Mouse (Mus musculus): ENCODE results near the gene Pigo. TPM values are rescaled to one million over a fixed set of nuclear protein-coding genes. Genes with fewer than 3 reads are reported as not detected.
A peak's percentile ranks its signal among the peaks of the same experiment; 100 is the strongest.

Gene Pigo
- polyA plus RNA-seq (2014; fragmentation: Nextera tagmentation; extraction: Ambion mirVana) = 16.2 and 16.4 TPM in 2 replicates

- Histone ChIP-seq H3K27me3 (ENCODE audit: control insufficient read depth, insufficient read depth, low read length) (no peaks in the 10 kb centered on the region), H3K9ac (ENCODE audit: low read length) (peak within 1 kb of the TSS; percentile 61), H3K4me1 (ENCODE audit: control insufficient read depth, insufficient read depth, low read length) (peaks cover 11% of the 10 kb centered on the region), H3K4me3 (ENCODE audit: low read depth, low read length) (peak within 1 kb of the TSS; percentile 51), H3K36me3 (ENCODE audit: control insufficient read depth, insufficient read depth, low read length) (peaks cover 14% of the 10 kb centered on the region), H3K27ac (ENCODE audit: low read depth, low read length) (peak within 1 kb of the TSS; percentile 57), H3K9me3 (ENCODE audit: control insufficient read depth, low read length) (no peaks in the 10 kb centered on the region), H3K4me2 (peak within 1 kb of the TSS; percentile 67)
- peak; percentile 99 for DNase-seq (ENCODE audit: low spot score, missing footprints)
- WGBS = 11% methylated on average over 42 of the region's 42 CpGs
- ATAC-seq (ENCODE audit: low FRiP score) = peak; percentile 91
Observed at GRCm38 (mm10) chr4:43025084-43025960, at the start of gene Pigo. Gene Pigo (minus strand): TSS chr4:43025819.

- H3K27ac ChIP-seq (ENCODE audit: low read depth, low read length) = no peak overlapping the region
- H3K4me3 ChIP-seq (ENCODE audit: low read depth, low read length) = no peak overlapping the region
- no peak overlapping the region for H3K9ac ChIP-seq (ENCODE audit: low read length)
- no peaks in the 10 kb centered on the region for H3K36me3 ChIP-seq (ENCODE audit: control insufficient read depth, insufficient read depth, low read length)
- ATAC-seq (ENCODE audit: low FRiP score) (no peak), DNase-seq (ENCODE audit: low spot score, missing footprints) (no peak)
- H3K4me2 ChIP-seq = no peak overlapping the region
- H3K27me3 ChIP-seq (ENCODE audit: control insufficient read depth, insufficient read depth, low read length) = no peaks in the 10 kb centered on the region
- no peaks in the 10 kb centered on the region for H3K4me1 ChIP-seq (ENCODE audit: control insufficient read depth, insufficient read depth, low read length)
- no peaks in the 10 kb centered on the region for H3K9me3 ChIP-seq (ENCODE audit: control insufficient read depth, low read length)
Observed at GRCm38 (mm10) chr4:43074923-43075322, 49.3 kb upstream of the Pigo start.

GRCm38 (mm10) chr4:43065471-43065870 lies 39.9 kb upstream of the Pigo start:
- 94% methylated on average over 4 of the region's 4 CpGs for WGBS
- no peak overlapping the region for H3K4me3 ChIP-seq (ENCODE audit: low read depth, low read length)
- no peak overlapping the region for H3K9ac ChIP-seq (ENCODE audit: low read length)

GRCm38 (mm10) chr4:43060286-43060685 lies 34.7 kb upstream of the Pigo start:
- WGBS = 56% methylated on average over 3 of the region's 3 CpGs

More at GRCm38 (mm10) chr4:43065471-43065870, 39.9 kb upstream of the Pigo start:
- Histone ChIP-seq H3K27ac (ENCODE audit: low read depth, low read length) (no peak overlapping the region), H3K36me3 (ENCODE audit: control insufficient read depth, insufficient read depth, low read length) (no peaks in the 10 kb centered on the region), H3K9me3 (ENCODE audit: control insufficient read depth, low read length) (no peaks in the 10 kb centered on the region), H3K27me3 (ENCODE audit: control insufficient read depth, insufficient read depth, low read length) (no peaks in the 10 kb centered on the region), H3K4me2 (no peak overlapping the region), H3K4me1 (ENCODE audit: control insufficient read depth, insufficient read depth, low read length) (no peaks in the 10 kb centered on the region)
- no peak for ATAC-seq (ENCODE audit: low FRiP score)
- no peak for DNase-seq (ENCODE audit: low spot score, missing footprints)

GRCm38 (mm10) chr4:43059697-43060096 lies 34.1 kb upstream of the Pigo start:
- H3K4me2 ChIP-seq = peak overlapping the region; percentile 81
- ATAC-seq (ENCODE audit: low FRiP score) = no peak
- H3K36me3 ChIP-seq (ENCODE audit: control insufficient read depth, insufficient read depth, low read length) = no peaks in the 10 kb centered on the region
- H3K27ac ChIP-seq (ENCODE audit: low read depth, low read length) = no peak overlapping the region
- H3K9me3 ChIP-seq (ENCODE audit: control insufficient read depth, low read length) = no peaks in the 10 kb centered on the region; the same call in 1 of the 2 replicates
- no peaks in the 10 kb centered on the region; the same call in 1 of the 2 replicates for H3K27me3 ChIP-seq (ENCODE audit: control insufficient read depth, insufficient read depth, low read length)
- H3K4me1 ChIP-seq (ENCODE audit: control insufficient read depth, insufficient read depth, low read length) = no peaks in the 10 kb centered on the region
- peak; percentile 91 for DNase-seq (ENCODE audit: low spot score, missing footprints)
- peak overlapping the region; percentile 82 for H3K9ac ChIP-seq (ENCODE audit: low read length)
- 38% methylated on average over 3 of the region's 3 CpGs for WGBS
- H3K4me3 ChIP-seq (ENCODE audit: low read depth, low read length) = peak overlapping the region; percentile 70

More at GRCm38 (mm10) chr4:43060286-43060685, 34.7 kb upstream of the Pigo start:
- DNase-seq (ENCODE audit: low spot score, missing footprints) = no peak
- no peaks in the 10 kb centered on the region; the same call in 1 of the 2 replicates for H3K9me3 ChIP-seq (ENCODE audit: control insufficient read depth, low read length)
- ATAC-seq (ENCODE audit: low FRiP score) = no peak
- no peaks in the 10 kb centered on the region; the same call in 1 of the 2 replicates for H3K27me3 ChIP-seq (ENCODE audit: control insufficient read depth, insufficient read depth, low read length)
- no peak overlapping the region for H3K27ac ChIP-seq (ENCODE audit: low read depth, low read length)
- H3K4me2 ChIP-seq = no peak overlapping the region
- no peak overlapping the region for H3K4me3 ChIP-seq (ENCODE audit: low read depth, low read length)
- H3K4me1 ChIP-seq (ENCODE audit: control insufficient read depth, insufficient read depth, low read length) = no peaks in the 10 kb centered on the region
- no peak overlapping the region for H3K9ac ChIP-seq (ENCODE audit: low read length)
- H3K36me3 ChIP-seq (ENCODE audit: control insufficient read depth, insufficient read depth, low read length) = no peaks in the 10 kb centered on the region

GRCm38 (mm10) chr4:43058753-43059654 lies 33.4 kb upstream of the Pigo start, which contains the start of gene Unc13b:
Gene Unc13b (plus strand): TSS chr4:43058953.
- peak within 1 kb of the TSS; percentile 82 for H3K9ac ChIP-seq (ENCODE audit: low read length)
- peak; percentile 98 for ATAC-seq (ENCODE audit: low FRiP score)
- under 1% methylated on average over 90 of the region's 90 CpGs for WGBS

GRCm38 (mm10) chr4:43058392-43058752 lies 32.8 kb upstream of the Pigo start:
- WGBS = 19% methylated on average over 8 of the region's 8 CpGs
- H3K9me3 ChIP-seq (ENCODE audit: control insufficient read depth, low read length) = no peaks in the 10 kb centered on the region; the same call in 1 of the 2 replicates
- no peak overlapping the region for H3K27ac ChIP-seq (ENCODE audit: low read depth, low read length)
- no peaks in the 10 kb centered on the region; the same call in 1 of the 2 replicates for H3K27me3 ChIP-seq (ENCODE audit: control insufficient read depth, insufficient read depth, low read length)
- H3K36me3 ChIP-seq (ENCODE audit: control insufficient read depth, insufficient read depth, low read length) = no peaks in the 10 kb centered on the region
- peak overlapping the region; percentile 70 for H3K4me3 ChIP-seq (ENCODE audit: low read depth, low read length)
- ATAC-seq (ENCODE audit: low FRiP score) = peak; percentile 22; the same call in 1 of the 2 replicates
- no peaks in the 10 kb centered on the region for H3K4me1 ChIP-seq (ENCODE audit: control insufficient read depth, insufficient read depth, low read length)
- DNase-seq (ENCODE audit: low spot score, missing footprints) = no peak
- peak overlapping the region; percentile 81 for H3K4me2 ChIP-seq
- H3K9ac ChIP-seq (ENCODE audit: low read length) = peak overlapping the region; percentile 82

More at GRCm38 (mm10) chr4:43058753-43059654, 33.4 kb upstream of the Pigo start, which contains the start of gene Unc13b:
- Histone ChIP-seq H3K4me1 (ENCODE audit: control insufficient read depth, insufficient read depth, low read length) (no peaks in the 10 kb centered on the region), H3K27ac (ENCODE audit: low read depth, low read length) (peak within 1 kb of the TSS; percentile 54; the same call in 1 of the 2 replicates), H3K36me3 (ENCODE audit: control insufficient read depth, insufficient read depth, low read length) (no peaks in the 10 kb centered on the region), H3K4me3 (ENCODE audit: low read depth, low read length) (peak within 1 kb of the TSS; percentile 70), H3K4me2 (peak within 1 kb of the TSS; percentile 81), H3K9me3 (ENCODE audit: control insufficient read depth, low read length) (no peaks in the 10 kb centered on the region; the same call in 1 of the 2 replicates), H3K27me3 (ENCODE audit: control insufficient read depth, insufficient read depth, low read length) (no peaks in the 10 kb centered on the region; the same call in 1 of the 2 replicates)
- peak; percentile 97 for DNase-seq (ENCODE audit: low spot score, missing footprints)

- ATAC-seq (ENCODE audit: low FRiP score) (no peak), DNase-seq (ENCODE audit: low spot score, missing footprints) (no peak)
- Histone ChIP-seq H3K4me1 (ENCODE audit: control insufficient read depth, insufficient read depth, low read length) (no peaks in the 10 kb centered on the region), H3K36me3 (ENCODE audit: control insufficient read depth, insufficient read depth, low read length) (no peaks in the 10 kb centered on the region), H3K9ac (ENCODE audit: low read length) (no peak overlapping the region), H3K4me2 (no peak overlapping the region), H3K27ac (ENCODE audit: low read depth, low read length) (no peak overlapping the region), H3K27me3 (ENCODE audit: control insufficient read depth, insufficient read depth, low read length) (no peaks in the 10 kb centered on the region; the same call in 1 of the 2 replicates), H3K4me3 (ENCODE audit: low read depth, low read length) (no peak overlapping the region), H3K9me3 (ENCODE audit: control insufficient read depth, low read length) (no peaks in the 10 kb centered on the region; the same call in 1 of the 2 replicates)
- WGBS = 94% methylated on average over 5 of the region's 5 CpGs
Observed at GRCm38 (mm10) chr4:43057654-43058053, 32.0 kb upstream of the Pigo start.

Measured in midbrain, embryonic 11.5 days (tissue).